Mouse (Mus musculus) lung, postnatal 0 days (tissue): ENCODE data around the gene Angptl6. TPM values are rescaled to one million over a fixed set of nuclear protein-coding genes. Genes with fewer than 3 reads are reported as not detected.
A peak's percentile ranks its signal among the peaks of the same experiment; 100 is the strongest.
"Not testable (repeated sequence)": the region's sequence is repeated elsewhere in the genome, so short reads cannot be mapped to it uniquely, and the experiment has no call there.

ENCODE experiments used
- ATAC-seq: fragments of 200-750 bp; cut with Nextera tagmentation; 2 replicates; pipeline ENCODE4 v1.8.0; 2017; ENCODE audit warnings: moderate library complexity
- DNase-seq: peaks from one replicate; pipeline ENCODE4 v3.0.0-alpha.2; 2016; ENCODE audit warnings: low spot score
- H3K27ac ChIP-seq: fragments of 300-500 bp; sonication (generic); 2 replicates; pipeline ENCODE4 v1.5.1; 2014; ENCODE audit warnings: antibody characterized with exemption, mild to moderate bottlenecking, low read length, mixed read lengths
- H3K27me3 ChIP-seq: fragments of 300-500 bp; sonication (generic); replicated peaks from 2 replicates; pipeline ENCODE4 v1.6.1; 2014; ENCODE audit warnings: low read length, mixed read lengths; ENCODE audit not compliant: insufficient read depth
- H3K36me3 ChIP-seq: fragments of 300-500 bp; sonication (generic); 2 replicates; pipeline ENCODE4 v1.6.1; 2014; ENCODE audit warnings: low read length, mixed read lengths; ENCODE audit not compliant: insufficient read depth
- H3K4me1 ChIP-seq: fragments of 300-500 bp; sonication (generic); 2 replicates; pipeline ENCODE4 v1.6.1; 2014; ENCODE audit warnings: antibody characterized with exemption, low read depth, low read length, mixed read lengths; ENCODE audit not compliant: insufficient read depth
- H3K4me2 ChIP-seq: fragments of 300-500 bp; sonication (generic); replicated peaks from 2 replicates; pipeline ENCODE4 v1.6.1; 2014; ENCODE audit warnings: low read depth, mild to moderate bottlenecking, low read length, moderate library complexity, mixed read lengths
- H3K4me3 ChIP-seq: fragments of 300-500 bp; sonication (generic); 2 replicates; pipeline ENCODE4 v1.5.1; 2014; ENCODE audit warnings: low read depth, low read length
- H3K9ac ChIP-seq: fragments of 300-500 bp; sonication (generic); replicated peaks from 2 replicates; pipeline ENCODE4 v1.6.1; 2014; ENCODE audit warnings: low read depth, mild to moderate bottlenecking
- H3K9me3 ChIP-seq: fragments of 300-500 bp; sonication (generic); 2 replicates; pipeline ENCODE4 v1.6.1; 2016; ENCODE audit warnings: low read length, mixed read lengths
- CTCF ChIP-seq: IDR thresholded peaks from 2 replicates; pipeline ENCODE4 v1.5.1; 2016; ENCODE audit warnings: antibody characterized with exemption, mild to moderate bottlenecking
- EP300 ChIP-seq: IDR thresholded peaks from 2 replicates; pipeline ENCODE4 v1.6.1; 2016; ENCODE audit warnings: antibody characterized with exemption, mild to moderate bottlenecking, control low read depth
- WGBS: fragments of 180-500 bp; shearing (Covaris S2); extraction: QIAGEN DNeasy Blood & Tissue Kit; methylation state at CpG from one replicate; pipeline ENCODE4 v1.1.7; 2014; 5-methylcytosine and 5-hydroxymethylcytosine counted together
- polyA plus RNA-seq: library from polyadenylated mRNA; unstranded; fragments of >200 nt; fragmentation: Nextera tagmentation; extraction: Ambion mirVana; gene quantifications from 2 replicates; pipeline ENCODE4 v1.2.1, GENCODE M21; 2015

Angptl6 gene
- polyA plus RNA-seq, 1 experiment from 2014 or later = 3.3 TPM

DNA sequence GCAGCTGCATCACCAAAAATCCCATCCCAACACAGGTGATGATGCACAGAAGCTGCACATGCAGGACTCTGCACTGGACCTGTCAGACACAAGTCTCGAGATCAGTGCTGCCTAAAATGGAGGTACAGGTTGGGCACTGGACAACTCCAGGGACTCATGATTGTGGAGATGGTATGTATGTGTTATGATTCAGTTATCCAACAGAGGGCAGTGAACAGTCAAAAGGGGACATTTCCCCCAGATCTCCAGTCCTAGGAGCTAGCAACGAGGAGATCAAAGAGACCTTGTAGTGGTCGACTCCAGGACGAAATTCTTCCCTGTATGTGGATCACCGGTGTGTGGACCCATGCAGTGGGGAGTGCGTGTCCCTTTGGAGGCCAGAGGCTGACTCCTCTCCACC, 19.6 kb downstream of the Angptl6 start:
- no peak for ATAC-seq
- no peaks in the 10 kb centered on the region for H3K4me1 ChIP-seq
- no peaks in the 10 kb centered on the region for H3K27me3 ChIP-seq
- TF ChIP-seq EP300 (no peak), CTCF (no peak)
- H3K4me3 ChIP-seq = no peak overlapping the region
- WGBS = 36% methylated on average over 6 of the region's 6 CpGs
- no peak overlapping the region for H3K9ac ChIP-seq
- no peaks in the 10 kb centered on the region for H3K9me3 ChIP-seq
- H3K36me3 ChIP-seq = no peaks in the 10 kb centered on the region
- no peak for DNase-seq
- H3K27ac ChIP-seq = no peak overlapping the region
- no peak overlapping the region for H3K4me2 ChIP-seq

GRCm38 (mm10) chr9:20857131-20857530, 22.4 kb downstream of the Angptl6 start:
- Histone ChIP-seq H3K27me3 (no peaks in the 10 kb centered on the region), H3K36me3 (no peaks in the 10 kb centered on the region), H3K4me2 (no peak overlapping the region), H3K4me3 (no peak overlapping the region), H3K9ac (no peak overlapping the region), H3K4me1 (no peaks in the 10 kb centered on the region), H3K27ac (no peak overlapping the region), H3K9me3 (no peaks in the 10 kb centered on the region)
- peak; percentile 81 for DNase-seq
- no peak for TF ChIP-seq CTCF
- no peak for TF ChIP-seq EP300
- ATAC-seq = peak; percentile 37; the same call in 1 of the 2 replicates
- 7% methylated on average over 6 of the region's 6 CpGs for WGBS

- Histone ChIP-seq H3K9ac (no peak overlapping the region), H3K4me2 (no peak overlapping the region), H3K36me3 (no peaks in the 10 kb centered on the region), H3K9me3 (no peaks in the 10 kb centered on the region), H3K4me1 (no peaks in the 10 kb centered on the region), H3K4me3 (no peak overlapping the region), H3K27me3 (no peaks in the 10 kb centered on the region), H3K27ac (no peak overlapping the region)
- 82% methylated on average over 2 of the region's 2 CpGs for WGBS
- TF ChIP-seq EP300 (no peak), CTCF (no peak)
- ATAC-seq = no peak
- no peak for DNase-seq
Observed at GRCm38 (mm10) chr9:20850179-20850578, 29.3 kb downstream of the Angptl6 start.

DNA sequence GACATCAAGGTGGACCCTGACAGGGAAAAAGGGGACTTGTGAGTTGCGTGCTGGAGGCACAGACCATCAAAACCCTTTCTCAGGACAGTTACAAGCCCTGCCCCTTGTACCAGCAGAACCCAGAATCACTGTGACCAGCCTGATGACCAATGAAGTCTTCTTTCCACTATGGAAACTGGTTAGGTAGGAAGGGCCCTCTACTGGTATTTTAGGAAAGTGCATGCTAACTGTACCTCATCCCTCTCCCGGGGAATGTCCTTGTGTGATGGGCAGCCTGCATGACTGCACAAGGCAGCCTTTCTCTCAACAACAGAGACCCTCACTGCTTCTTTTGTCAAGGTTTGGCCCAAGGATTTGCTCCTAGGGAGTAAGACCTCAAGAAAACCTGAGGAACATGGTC, 36.9 kb downstream of the Angptl6 start:
- Histone ChIP-seq H3K36me3 (no peaks in the 10 kb centered on the region), H3K4me1 (no peaks in the 10 kb centered on the region), H3K4me2 (no peak overlapping the region), H3K4me3 (no peak overlapping the region), H3K27ac (no peak overlapping the region), H3K9ac (no peak overlapping the region), H3K9me3 (no peaks in the 10 kb centered on the region), H3K27me3 (no peaks in the 10 kb centered on the region)
- WGBS = 19% methylated on average over 2 of the region's 2 CpGs
- TF ChIP-seq CTCF (peak; percentile 62), EP300 (no peak)
- DNase-seq (peak; percentile 21), ATAC-seq (no peak)

DNA sequence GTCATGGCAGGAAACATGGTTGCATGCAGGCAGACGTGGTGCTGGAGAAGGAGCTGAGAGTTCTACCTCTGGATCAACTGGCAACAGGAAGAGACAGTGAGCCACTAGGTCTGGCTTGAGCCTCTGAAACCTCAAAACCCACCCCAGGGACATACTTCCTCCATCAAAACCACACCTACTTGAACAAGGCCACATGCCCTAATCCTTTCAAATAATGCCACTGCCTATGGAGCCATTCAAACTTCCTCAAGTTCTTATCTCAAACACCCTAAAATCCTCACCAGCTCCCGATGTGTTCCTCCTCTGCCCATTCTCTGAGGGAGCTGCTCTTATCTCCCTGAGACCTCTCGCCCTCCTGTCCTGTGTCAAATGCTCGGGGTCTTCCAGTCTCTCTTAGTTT, 37.3 kb downstream of the Angptl6 start:
- 34% methylated on average over 4 of the region's 4 CpGs for WGBS
- TF ChIP-seq EP300 = no peak
- TF ChIP-seq CTCF = no peak
- no peak for DNase-seq
- no peak for ATAC-seq
- Histone ChIP-seq H3K4me3 (no peak overlapping the region), H3K27ac (no peak overlapping the region), H3K9ac (no peak overlapping the region), H3K4me2 (no peak overlapping the region), H3K36me3 (no peaks in the 10 kb centered on the region), H3K27me3 (no peaks in the 10 kb centered on the region), H3K4me1 (no peaks in the 10 kb centered on the region), H3K9me3 (no peaks in the 10 kb centered on the region)

- no peak for TF ChIP-seq EP300
- TF ChIP-seq CTCF = no peak
- H3K27me3 ChIP-seq = no peaks in the 10 kb centered on the region
- no peak overlapping the region for H3K9ac ChIP-seq
- DNase-seq (no peak), ATAC-seq (no peak)
- H3K4me2 ChIP-seq = no peak overlapping the region
- H3K4me1 ChIP-seq = no peaks in the 10 kb centered on the region
- no peak overlapping the region for H3K27ac ChIP-seq
- no peaks in the 10 kb centered on the region for H3K9me3 ChIP-seq
- 52% methylated on average over 6 of the region's 6 CpGs for WGBS
- H3K4me3 ChIP-seq = no peak overlapping the region
- H3K36me3 ChIP-seq = no peaks in the 10 kb centered on the region
Observed at GRCm38 (mm10) chr9:20838931-20839330, 40.6 kb downstream of the Angptl6 start.

- ATAC-seq (no peak), DNase-seq (no peak)
- no peak overlapping the region for H3K4me2 ChIP-seq
- H3K9ac ChIP-seq = no peak overlapping the region
- TF ChIP-seq EP300 (no peak), CTCF (no peak)
- 74% methylated on average over 9 of the region's 9 CpGs for WGBS
- no peak overlapping the region for H3K27ac ChIP-seq
- no peaks in the 10 kb centered on the region for H3K36me3 ChIP-seq
- no peaks in the 10 kb centered on the region for H3K4me1 ChIP-seq
- no peaks in the 10 kb centered on the region for H3K9me3 ChIP-seq
- H3K27me3 ChIP-seq = no peaks in the 10 kb centered on the region
- H3K4me3 ChIP-seq = no peak overlapping the region
Observed at GRCm38 (mm10) chr9:20837184-20837947, 42.2 kb downstream of the Angptl6 start.

DNA sequence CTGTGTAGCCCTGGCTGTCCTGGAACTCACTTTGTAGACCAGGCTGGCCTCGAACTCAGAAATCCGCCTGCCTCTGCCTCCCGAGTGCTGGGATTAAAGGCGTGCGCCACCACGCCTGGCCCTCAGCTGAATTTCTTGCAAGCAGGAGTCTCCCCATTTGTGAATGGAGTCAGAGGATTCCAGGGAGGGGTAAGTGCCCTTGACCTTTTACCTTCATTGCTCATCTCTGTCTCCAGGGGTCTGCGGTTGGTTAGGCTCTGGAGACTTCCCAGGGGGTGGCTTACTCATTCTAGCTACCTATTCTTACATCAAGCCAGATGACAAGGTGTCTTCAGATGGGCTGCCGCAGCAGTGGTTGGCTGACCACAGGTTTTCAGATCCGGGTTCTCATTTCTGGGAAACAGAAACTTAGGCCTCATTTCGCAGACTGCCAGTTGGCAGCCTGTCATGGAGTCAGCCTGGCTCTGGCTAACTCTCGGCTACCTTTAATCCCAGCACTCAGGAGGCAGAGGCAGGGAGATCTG, 44.0 kb downstream of the Angptl6 start:
- not testable (repeated sequence) for H3K9me3 ChIP-seq, H3K9ac ChIP-seq, H3K4me3 ChIP-seq, H3K4me2 ChIP-seq, H3K27me3 ChIP-seq, ATAC-seq, H3K4me1 ChIP-seq, H3K36me3 ChIP-seq, H3K27ac ChIP-seq, DNase-seq
- 80% methylated on average over 9 of the region's 11 CpGs for WGBS
